Mouse (Mus musculus): Measurements from ENCODE around the gene Sfi1.
"Not testable (repeated sequence)": the region's sequence is repeated elsewhere in the genome, so short reads cannot be mapped to it uniquely, and the experiment has no call there.

Sfi1 gene

GRCm38 (mm10) chr11:3173425-3174318 is 19.6 kb downstream of the Sfi1 start:
- not testable (repeated sequence) for DNase-seq (ENCODE audit: inconsistent ontology term)

- DNase-seq (ENCODE audit: inconsistent ontology term): not testable (repeated sequence)
Measured at GRCm38 (mm10) chr11:3172526-3172925, 20.7 kb downstream of the Sfi1 start.

GRCm38 (mm10) chr11:3171931-3172330 is 21.3 kb downstream of the Sfi1 start:
- DNase-seq (ENCODE audit: inconsistent ontology term): not testable (repeated sequence)

GRCm38 (mm10) chr11:3169042-3169441 is 24.2 kb downstream of the Sfi1 start:
- DNase-seq (ENCODE audit: inconsistent ontology term): not testable (repeated sequence)

GRCm38 (mm10) chr11:3167571-3168001 is 25.7 kb downstream of the Sfi1 start:
- not testable (repeated sequence) for DNase-seq (ENCODE audit: inconsistent ontology term)

- DNase-seq (ENCODE audit: inconsistent ontology term): not testable (repeated sequence)
Measured at GRCm38 (mm10) chr11:3167129-3167528, 26.1 kb downstream of the Sfi1 start.

- DNase-seq (ENCODE audit: inconsistent ontology term): peak; percentile 26
Measured at GRCm38 (mm10) chr11:3166321-3166720, 26.9 kb downstream of the Sfi1 start.

GRCm38 (mm10) chr11:3165210-3165782 is 28.0 kb downstream of the Sfi1 start:
- peak; percentile 25 for DNase-seq (ENCODE audit: inconsistent ontology term)

GRCm38 (mm10) chr11:3163661-3164060 is 29.6 kb downstream of the Sfi1 start:
- not testable (repeated sequence) for DNase-seq (ENCODE audit: inconsistent ontology term)

- not testable (repeated sequence) for DNase-seq (ENCODE audit: inconsistent ontology term)
Measured at GRCm38 (mm10) chr11:3163122-3163521, 30.1 kb downstream of the Sfi1 start.

GRCm38 (mm10) chr11:3162236-3162897 is 30.9 kb downstream of the Sfi1 start:
- DNase-seq (ENCODE audit: inconsistent ontology term): not testable (repeated sequence)

GRCm38 (mm10) chr11:3161370-3161769 is 31.9 kb downstream of the Sfi1 start:
- not testable (repeated sequence) for DNase-seq (ENCODE audit: inconsistent ontology term)

- not testable (repeated sequence) for DNase-seq (ENCODE audit: inconsistent ontology term)
Measured at GRCm38 (mm10) chr11:3158800-3159199, 34.5 kb downstream of the Sfi1 start.

GRCm38 (mm10) chr11:3157996-3158395 is 35.3 kb downstream of the Sfi1 start:
- DNase-seq (ENCODE audit: inconsistent ontology term): peak; percentile 50

GRCm38 (mm10) chr11:3156991-3157390 is 36.3 kb downstream of the Sfi1 start:
- not testable (repeated sequence) for DNase-seq (ENCODE audit: inconsistent ontology term)

- DNase-seq (ENCODE audit: inconsistent ontology term): peak; percentile 42
Measured at GRCm38 (mm10) chr11:3153666-3154397, 39.4 kb downstream of the Sfi1 start.

GRCm38 (mm10) chr11:3151358-3151757 is 41.9 kb downstream of the Sfi1 start:
- DNase-seq (ENCODE audit: inconsistent ontology term): not testable (repeated sequence)

GRCm38 (mm10) chr11:3150677-3151003 is 42.6 kb downstream of the Sfi1 start:
- not testable (repeated sequence) for DNase-seq (ENCODE audit: inconsistent ontology term)

- DNase-seq (ENCODE audit: inconsistent ontology term): not testable (repeated sequence)
Measured at GRCm38 (mm10) chr11:3150003-3150676, 43.1 kb downstream of the Sfi1 start.

GRCm38 (mm10) chr11:3149471-3149870 is 43.8 kb downstream of the Sfi1 start:
- not testable (repeated sequence) for DNase-seq (ENCODE audit: inconsistent ontology term)

- not testable (repeated sequence) for DNase-seq (ENCODE audit: inconsistent ontology term)
Measured at GRCm38 (mm10) chr11:3146806-3147205, 46.5 kb downstream of the Sfi1 start.

Data from Muller cell, postnatal 12 days (primary cell).